Mouse (Mus musculus) thymus, adult 2 months (tissue): ENCODE results near the gene Lrrc17. TPM values are rescaled to one million over a fixed set of nuclear protein-coding genes. Genes with fewer than 3 reads are reported as not detected.

Experiments
- DNase-seq: peaks from one replicate; pipeline ENCODE4 v3.0.0; 2021
- H3K27ac ChIP-seq: fragments of 200-500 bp; 2 replicates; pipeline ENCODE4 v1.5.1; 2012; ENCODE audit warnings: low read length, control low read depth; ENCODE audit not compliant: control insufficient read depth, insufficient read depth
- H3K27me3 ChIP-seq: fragments of 200-500 bp; 2 replicates; pipeline ENCODE4 v1.6.1; 2012; ENCODE audit warnings: mild to moderate bottlenecking, low read length, moderate library complexity, mixed read lengths; ENCODE audit not compliant: control insufficient read depth, insufficient read depth
- H3K36me3 ChIP-seq: fragments of 200-500 bp; 2 replicates; pipeline ENCODE4 v1.6.1; 2012; ENCODE audit warnings: mild to moderate bottlenecking, low read length, moderate library complexity; ENCODE audit not compliant: control insufficient read depth, insufficient read depth
- H3K4me1 ChIP-seq: fragments of 200-500 bp; replicated peaks from 2 replicates; pipeline ENCODE4 v1.6.1; 2012; ENCODE audit warnings: low read length; ENCODE audit not compliant: control insufficient read depth, insufficient read depth
- H3K4me3 ChIP-seq: fragments of 200-500 bp; 2 replicates; pipeline ENCODE4 v1.5.1; 2012; ENCODE audit warnings: mild to moderate bottlenecking, low read length, control low read depth, moderate library complexity; ENCODE audit not compliant: control insufficient read depth, insufficient read depth
- CTCF ChIP-seq: fragments of 200-500 bp; IDR thresholded peaks from 2 replicates; pipeline ENCODE4 v1.5.1; 2012; ENCODE audit warnings: mild to moderate bottlenecking, control low read depth, low read length, moderate library complexity, borderline replicate concordance; ENCODE audit not compliant: control insufficient read depth, poor library complexity, insufficient read depth; ENCODE audit errors: extremely low read depth
- POLR2A ChIP-seq: fragments of 200-500 bp; IDR thresholded peaks from 2 replicates; pipeline ENCODE4 v1.6.1; 2012; ENCODE audit warnings: mild to moderate bottlenecking, low read length, control low read depth, moderate library complexity; ENCODE audit not compliant: control insufficient read depth, poor library complexity, insufficient read depth; ENCODE audit errors: extremely low read depth
- WGBS: fragments of 180-500 bp; shearing (Covaris S2); methylation state at CpG from one replicate; pipeline ENCODE4 v1.1.7; 2018; 5-methylcytosine and 5-hydroxymethylcytosine counted together
- polyA plus RNA-seq: library from polyadenylated mRNA; depleted of rRNA; stranded (reverse); fragments of >200 nt; gene quantifications from 2 replicates; pipeline ENCODE4 v1.2.3, GENCODE M21; 2012

Gene Lrrc17
- polyA plus RNA-seq, 1 experiment = 2.0 TPM

GRCm38 (mm10) chr5:21517562-21517961 is 25.8 kb upstream of the Lrrc17 start:
- Histone ChIP-seq H3K4me1 (no peaks in the 10 kb centered on the region), H3K4me3 (no peak overlapping the region), H3K27ac (no peak overlapping the region), H3K36me3 (no peaks in the 10 kb centered on the region), H3K27me3 (no peaks in the 10 kb centered on the region)
- no peak for DNase-seq
- WGBS = 84% methylated on average over 2 of the region's 2 CpGs
- no peak for TF ChIP-seq POLR2A
- no peak for TF ChIP-seq CTCF

GRCm38 (mm10) chr5:21518207-21518606 is 25.2 kb upstream of the Lrrc17 start:
- H3K27me3 ChIP-seq = no peaks in the 10 kb centered on the region
- no peak for TF ChIP-seq POLR2A
- TF ChIP-seq CTCF = no peak
- no peak overlapping the region for H3K27ac ChIP-seq
- H3K4me3 ChIP-seq = no peak overlapping the region
- no peak for DNase-seq
- WGBS = 92% methylated on average over 4 of the region's 4 CpGs
- H3K36me3 ChIP-seq = no peaks in the 10 kb centered on the region
- H3K4me1 ChIP-seq = no peaks in the 10 kb centered on the region

GRCm38 (mm10) chr5:21519166-21519565 is 24.2 kb upstream of the Lrrc17 start:
- Histone ChIP-seq H3K36me3 (no peaks in the 10 kb centered on the region), H3K4me3 (no peak overlapping the region), H3K27me3 (no peaks in the 10 kb centered on the region), H3K4me1 (no peaks in the 10 kb centered on the region), H3K27ac (no peak overlapping the region)
- WGBS = 99% methylated on average over 3 of the region's 3 CpGs
- no peak for DNase-seq
- no peak for TF ChIP-seq CTCF
- TF ChIP-seq POLR2A = no peak

GRCm38 (mm10) chr5:21526835-21527485 is 16.4 kb upstream of the Lrrc17 start:
- Histone ChIP-seq H3K4me1 (no peaks in the 10 kb centered on the region), H3K27ac (no peak overlapping the region)
- no peak for DNase-seq

GRCm38 (mm10) chr5:21527488-21527911 is 15.9 kb upstream of the Lrrc17 start:
- Histone ChIP-seq H3K36me3 (no peaks in the 10 kb centered on the region), H3K4me1 (no peaks in the 10 kb centered on the region), H3K27ac (no peak overlapping the region), H3K4me3 (no peak overlapping the region), H3K27me3 (no peaks in the 10 kb centered on the region)
- TF ChIP-seq POLR2A (no peak), CTCF (no peak)
- DNase-seq = no peak
- 89% methylated on average over 4 of the region's 4 CpGs for WGBS

More at GRCm38 (mm10) chr5:21526835-21527485, 16.4 kb upstream of the Lrrc17 start:
- WGBS = 89% methylated on average over 11 of the region's 11 CpGs
- no peak overlapping the region for H3K4me3 ChIP-seq
- H3K36me3 ChIP-seq = no peaks in the 10 kb centered on the region
- no peaks in the 10 kb centered on the region for H3K27me3 ChIP-seq
- no peak for TF ChIP-seq POLR2A
- TF ChIP-seq CTCF = no peak

GRCm38 (mm10) chr5:21528068-21528842 is 15.1 kb upstream of the Lrrc17 start:
- Histone ChIP-seq H3K27ac (no peak overlapping the region; the same call in 1 of the 2 replicates), H3K27me3 (no peaks in the 10 kb centered on the region), H3K4me1 (no peaks in the 10 kb centered on the region), H3K4me3 (no peak overlapping the region), H3K36me3 (no peaks in the 10 kb centered on the region)
- 77% methylated on average over 15 of the region's 15 CpGs for WGBS
- TF ChIP-seq CTCF (no peak), POLR2A (no peak)
- no peak for DNase-seq
